Mouse (Mus musculus) heart, embryonic 10.5 days (tissue): ENCODE data around the gene Ilf3. TPM values are rescaled to one million over a fixed set of nuclear protein-coding genes. Genes with fewer than 3 reads are reported as not detected.

ENCODE experiments used
- DNase-seq: peaks from one replicate; pipeline ENCODE4 v3.0.0-alpha.2; 2017; ENCODE audit warnings: low spot score
- H3K27ac ChIP-seq: fragments of 300-500 bp; sonication (generic); 2 replicates; pipeline ENCODE4 v1.5.1; 2016; ENCODE audit warnings: mild to moderate bottlenecking
- H3K27me3 ChIP-seq: fragments of 300-500 bp; sonication (generic); 2 replicates; pipeline ENCODE4 v1.6.1; 2016; ENCODE audit warnings: mild to moderate bottlenecking; ENCODE audit not compliant: poor library complexity, insufficient read depth, severe bottlenecking
- H3K36me3 ChIP-seq: fragments of 300-500 bp; sonication (generic); 2 replicates; pipeline ENCODE4 v1.6.1; 2016; ENCODE audit warnings: mild to moderate bottlenecking, moderate library complexity
- H3K4me1 ChIP-seq: fragments of 300-500 bp; sonication (generic); 2 replicates; pipeline ENCODE4 v1.6.1; 2016; ENCODE audit warnings: mild to moderate bottlenecking
- H3K4me3 ChIP-seq: fragments of 300-500 bp; sonication (generic); 2 replicates; pipeline ENCODE4 v1.5.1; 2016; ENCODE audit warnings: mild to moderate bottlenecking, moderate library complexity
- H3K9me3 ChIP-seq: fragments of 300-500 bp; sonication (generic); 2 replicates; pipeline ENCODE4 v1.6.1; 2016; ENCODE audit warnings: mild to moderate bottlenecking, moderate library complexity
- WGBS: fragments of 180-500 bp; shearing (Covaris S2); methylation state at CpG from one replicate; pipeline ENCODE4 v1.1.7; 2016; 5-methylcytosine and 5-hydroxymethylcytosine counted together
- polyA plus RNA-seq: library from polyadenylated mRNA; unstranded; fragments of >200 nt; fragmentation: Nextera tagmentation; extraction: Ambion mirVana; gene quantifications from 2 replicates; pipeline ENCODE4 v1.2.1, GENCODE M21; 2016

The Ilf3 gene
- polyA plus RNA-seq, 1 experiment from 2014 or later: 197 TPM

DNA sequence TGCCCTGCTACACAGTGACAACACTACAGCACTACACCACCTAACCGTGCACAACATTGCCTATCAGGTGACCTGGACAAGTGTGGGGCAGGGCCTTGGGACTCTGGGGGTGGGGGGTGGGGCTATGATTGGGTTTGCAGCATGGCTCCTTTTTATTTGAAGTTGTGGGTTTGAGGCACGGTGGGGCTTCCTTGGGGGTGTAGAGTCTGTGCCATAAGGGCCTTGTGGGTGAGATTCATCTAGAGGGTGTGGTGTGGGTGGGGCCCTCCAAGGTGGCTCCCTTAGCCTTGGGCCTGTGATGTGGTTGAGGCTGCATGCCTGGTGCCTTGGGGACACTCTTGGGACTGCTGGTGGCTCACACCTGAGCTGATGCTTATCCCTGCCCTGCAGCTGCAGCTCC, 52.0 kb downstream of the Ilf3 start:
- Histone ChIP-seq H3K9me3 (no peaks in the 10 kb centered on the region), H3K36me3 (peaks cover 66% of the 10 kb centered on the region), H3K27me3 (no peaks in the 10 kb centered on the region), H3K4me3 (no peak overlapping the region), H3K27ac (no peak overlapping the region), H3K4me1 (peaks cover 3% of the 10 kb centered on the region; the same call in 1 of the 2 replicates)
- 78% methylated on average over 2 of the region's 2 CpGs for WGBS
- DNase-seq: no peak

DNA sequence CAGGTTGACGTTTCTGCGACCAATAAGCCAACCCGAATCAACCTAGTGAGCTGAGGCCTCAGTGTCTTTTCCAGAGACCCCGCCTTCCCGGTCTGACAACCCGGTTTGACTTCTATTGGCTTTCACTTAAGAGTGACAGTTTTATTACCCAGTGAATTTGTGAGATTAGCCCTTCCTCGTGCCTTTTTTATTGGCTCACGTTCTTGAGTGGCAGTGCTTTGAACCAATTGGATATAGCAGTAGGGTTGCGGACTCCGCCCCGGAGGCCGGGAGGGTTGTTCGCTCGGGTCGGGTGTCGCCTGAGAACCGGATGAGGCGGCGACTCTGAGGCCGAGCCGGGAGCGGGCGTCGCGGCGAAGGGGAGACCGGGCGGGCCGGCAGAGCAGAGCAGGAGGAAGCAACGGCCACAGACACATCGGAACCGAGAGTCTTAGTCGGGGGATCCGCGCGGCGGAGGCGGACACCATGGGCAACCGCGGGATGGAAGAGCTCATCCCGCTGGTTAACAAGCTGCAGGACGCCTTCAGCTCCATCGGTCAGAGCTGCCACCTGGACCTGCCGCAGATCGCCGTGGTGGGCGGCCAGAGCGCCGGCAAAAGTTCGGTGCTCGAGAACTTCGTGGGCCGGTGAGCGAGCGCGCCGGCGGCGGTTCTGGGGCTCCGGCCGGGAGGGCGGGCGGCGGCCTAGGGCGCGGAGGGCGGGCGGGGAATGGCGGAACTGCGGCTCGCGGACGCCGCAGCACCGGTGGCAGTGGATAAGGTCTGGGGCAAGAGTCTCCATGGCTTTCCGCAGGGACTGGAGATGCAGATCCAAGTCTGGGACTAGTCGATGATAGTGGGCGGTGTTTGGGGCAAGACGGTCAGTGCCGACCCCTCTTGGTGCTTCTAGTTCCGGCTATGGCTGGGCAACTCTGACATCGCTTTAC, 57.2 kb downstream of the Ilf3 start, which contains the start of gene Dnm2:
TSS of gene Dnm2 (plus strand) at position 278 of the 925 bp plus-strand sequence.
- H3K4me1 ChIP-seq: peaks cover 28% of the 10 kb centered on the region
- under 1% methylated on average over 82 of the region's 82 CpGs for WGBS
- H3K27ac ChIP-seq: peak within 1 kb of the TSS; percentile 85
- no peaks in the 10 kb centered on the region for H3K9me3 ChIP-seq
- peak; percentile 98 for DNase-seq
- H3K4me3 ChIP-seq: peak within 1 kb of the TSS; percentile 77
- H3K27me3 ChIP-seq: no peaks in the 10 kb centered on the region
- H3K36me3 ChIP-seq: peaks cover 25% of the 10 kb centered on the region

DNA sequence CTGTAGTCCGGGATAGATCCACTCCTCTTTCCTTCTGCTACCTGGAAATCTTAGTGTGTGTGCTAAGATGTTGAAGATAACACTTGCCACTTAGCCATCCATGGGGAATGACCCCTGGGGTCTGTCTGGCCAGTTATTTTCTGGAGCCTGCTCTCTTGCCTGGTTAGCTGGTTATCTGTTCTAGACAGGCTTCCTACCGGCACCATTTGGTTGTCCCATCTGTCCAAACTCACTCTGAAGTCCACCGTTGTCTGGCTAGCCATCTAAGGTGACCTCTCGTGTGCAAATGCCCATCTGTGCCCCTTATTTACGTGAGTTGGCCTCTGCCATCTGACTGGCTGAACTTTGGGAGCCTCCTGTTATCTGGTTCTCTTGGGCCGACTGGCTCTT, 57.9 kb downstream of the Ilf3 start:
- peak overlapping the region; percentile 85 for H3K27ac ChIP-seq
- no peaks in the 10 kb centered on the region for H3K27me3 ChIP-seq
- H3K36me3 ChIP-seq: peaks cover 18% of the 10 kb centered on the region
- 3% methylated on average over 6 of the region's 6 CpGs for WGBS
- H3K4me3 ChIP-seq: peak overlapping the region; percentile 77
- peaks cover 28% of the 10 kb centered on the region for H3K4me1 ChIP-seq
- DNase-seq: no peak
- no peaks in the 10 kb centered on the region for H3K9me3 ChIP-seq

DNA sequence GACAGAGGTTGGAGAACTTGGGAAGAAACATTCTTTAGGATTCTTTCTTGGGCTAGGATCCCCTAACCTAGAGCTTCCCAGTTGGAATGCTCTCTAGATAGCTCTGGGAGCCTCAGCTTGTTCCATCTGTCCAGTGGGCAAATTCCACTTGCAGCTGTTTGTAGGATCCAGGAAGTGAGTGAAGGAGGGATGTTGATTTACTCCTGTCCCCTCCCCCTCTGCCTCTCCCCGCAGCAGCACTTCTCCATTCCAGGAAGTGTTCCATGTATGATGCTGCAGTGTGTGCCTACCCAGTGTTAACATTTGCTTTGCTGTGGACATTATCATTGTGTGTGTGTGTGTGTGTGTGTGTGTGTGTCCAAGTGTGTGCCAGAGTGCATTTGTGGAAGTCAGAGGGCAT, 58.3 kb downstream of the Ilf3 start:
- H3K27ac ChIP-seq: peak overlapping the region; percentile 85; the same call in 1 of the 2 replicates
- H3K4me3 ChIP-seq: peak overlapping the region; percentile 77
- no peaks in the 10 kb centered on the region for H3K27me3 ChIP-seq
- 17% methylated on average over 1 of the region's 1 CpGs for WGBS
- no peaks in the 10 kb centered on the region for H3K9me3 ChIP-seq
- H3K4me1 ChIP-seq: peaks cover 33% of the 10 kb centered on the region
- DNase-seq: no peak
- H3K36me3 ChIP-seq: peaks cover 14% of the 10 kb centered on the region

DNA sequence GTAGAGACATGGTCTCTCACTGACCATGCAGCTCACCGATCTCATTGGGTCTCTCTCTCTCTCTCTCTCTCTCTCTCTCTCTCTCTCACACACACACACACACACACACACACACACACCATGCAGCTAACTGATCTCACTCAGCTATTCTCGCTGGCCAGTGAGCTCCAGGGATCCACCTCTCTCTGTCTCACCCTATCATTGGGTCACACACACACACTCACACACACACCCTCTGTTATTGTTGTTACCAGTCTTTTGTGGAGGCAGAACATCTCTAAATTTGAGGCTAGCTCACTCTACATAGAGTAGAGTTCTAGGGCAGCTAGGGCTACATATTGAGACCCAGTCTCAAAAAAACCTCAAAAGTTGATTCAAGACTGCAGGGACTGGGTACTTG, 58.9 kb downstream of the Ilf3 start:
- Histone ChIP-seq H3K4me3 (peak overlapping the region; percentile 77), H3K9me3 (no peaks in the 10 kb centered on the region), H3K4me1 (peaks cover 36% of the 10 kb centered on the region), H3K27ac (no peak overlapping the region), H3K36me3 (peaks cover 9% of the 10 kb centered on the region), H3K27me3 (no peaks in the 10 kb centered on the region)
- 64% methylated on average over 2 of the region's 2 CpGs for WGBS
- no peak for DNase-seq

DNA sequence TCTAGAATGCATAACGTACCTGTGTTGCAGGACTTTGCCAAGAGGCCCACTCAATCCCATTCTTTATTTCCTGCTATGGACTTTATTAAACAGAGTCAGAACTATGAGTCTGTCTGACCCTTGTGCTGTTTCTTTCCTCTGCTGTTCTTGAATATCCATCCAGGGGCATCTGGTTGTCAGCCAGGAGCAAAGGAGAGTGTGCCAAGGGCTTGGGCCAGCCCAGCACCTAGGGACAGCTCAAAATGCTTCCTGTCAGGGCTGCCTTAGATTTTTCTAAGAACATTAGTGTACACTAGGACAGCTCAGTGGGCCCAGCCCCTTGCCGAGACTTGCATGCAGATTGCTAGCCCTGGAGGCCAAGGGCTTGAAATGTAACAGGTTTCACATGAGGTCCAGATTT, 60.1 kb downstream of the Ilf3 start:
- Histone ChIP-seq H3K36me3 (no peaks in the 10 kb centered on the region), H3K4me3 (no peak overlapping the region), H3K27me3 (no peaks in the 10 kb centered on the region), H3K27ac (peak overlapping the region; percentile 47; the same call in 1 of the 2 replicates), H3K4me1 (peaks cover 41% of the 10 kb centered on the region), H3K9me3 (no peaks in the 10 kb centered on the region)
- 85% methylated on average over 2 of the region's 2 CpGs for WGBS
- no peak for DNase-seq

DNA sequence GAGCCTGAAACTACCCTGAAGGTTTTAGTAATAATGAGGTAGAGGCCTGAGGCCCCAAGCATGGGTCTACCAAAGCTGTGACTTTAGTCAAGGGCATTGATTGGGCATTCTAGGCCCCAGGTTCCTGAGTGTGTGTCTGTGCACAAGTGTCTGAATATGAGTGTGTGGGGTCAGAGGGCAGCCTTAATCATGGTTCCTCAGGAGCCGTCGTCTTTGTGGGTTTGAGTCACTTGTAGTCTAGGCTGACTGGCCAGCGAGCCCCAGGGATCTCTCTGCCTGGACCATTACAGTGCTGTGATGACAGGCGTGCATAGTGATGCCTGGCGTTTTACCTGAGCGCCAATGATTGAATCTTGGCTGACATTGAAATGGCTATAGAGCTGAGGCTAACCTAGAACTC, 60.5 kb downstream of the Ilf3 start:
- DNase-seq: no peak
- Histone ChIP-seq H3K4me1 (peaks cover 43% of the 10 kb centered on the region), H3K4me3 (no peak overlapping the region), H3K9me3 (no peaks in the 10 kb centered on the region), H3K27me3 (no peaks in the 10 kb centered on the region), H3K36me3 (no peaks in the 10 kb centered on the region), H3K27ac (peak overlapping the region; percentile 47; the same call in 1 of the 2 replicates)
- 87% methylated on average over 6 of the region's 6 CpGs for WGBS

DNA sequence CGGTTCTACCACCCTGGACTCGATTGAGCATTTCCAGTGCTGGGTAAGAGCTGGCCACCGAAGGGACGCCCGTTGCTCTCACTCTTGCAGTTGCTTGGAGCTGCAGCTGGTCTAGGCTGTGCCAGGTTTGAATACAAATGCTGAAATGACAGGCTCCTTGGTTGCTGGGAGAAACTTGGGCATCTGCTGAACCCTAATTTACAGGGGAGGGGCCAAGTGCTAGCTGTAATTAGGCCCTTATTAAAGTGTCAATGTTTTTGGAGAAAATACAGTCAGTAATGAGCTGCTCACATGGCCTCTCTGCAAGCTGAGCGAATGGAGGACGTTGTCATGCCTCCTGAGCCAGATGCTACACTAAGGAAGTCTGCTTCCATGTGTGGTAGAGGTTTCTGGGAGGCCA, 63.1 kb downstream of the Ilf3 start:
- Histone ChIP-seq H3K4me3 (no peak overlapping the region), H3K27me3 (no peaks in the 10 kb centered on the region), H3K4me1 (peaks cover 50% of the 10 kb centered on the region), H3K36me3 (no peaks in the 10 kb centered on the region), H3K9me3 (no peaks in the 10 kb centered on the region), H3K27ac (0 out of 2 replicates have a peak overlapping the region, but pooled peaks have one; percentile 10)
- 89% methylated on average over 7 of the region's 7 CpGs for WGBS
- no peak for DNase-seq

DNA sequence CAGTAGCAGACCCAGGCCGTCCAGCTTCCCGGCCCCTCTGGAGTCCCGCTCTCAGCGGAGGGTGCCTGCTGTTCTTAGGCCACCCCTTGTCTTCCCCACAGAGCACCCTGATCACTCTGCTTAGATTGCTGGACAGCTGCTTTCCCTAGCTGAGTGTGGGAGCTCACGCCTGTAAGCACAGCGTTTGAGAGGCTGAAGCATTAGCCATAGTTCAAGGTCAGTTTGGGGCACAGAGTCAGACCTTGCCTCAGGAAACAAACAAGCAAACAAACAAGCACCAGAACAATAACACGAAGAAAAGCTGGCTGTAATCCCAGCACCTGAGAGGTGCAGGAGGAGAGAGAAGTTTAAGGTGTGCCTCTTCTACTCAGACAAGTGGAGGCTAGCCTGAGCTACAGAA, 64.4 kb downstream of the Ilf3 start:
- Histone ChIP-seq H3K9me3 (no peaks in the 10 kb centered on the region), H3K4me3 (no peak overlapping the region), H3K27me3 (no peaks in the 10 kb centered on the region), H3K4me1 (peaks cover 55% of the 10 kb centered on the region), H3K27ac (no peak overlapping the region), H3K36me3 (no peaks in the 10 kb centered on the region)
- 77% methylated on average over 7 of the region's 7 CpGs for WGBS
- DNase-seq: no peak

DNA sequence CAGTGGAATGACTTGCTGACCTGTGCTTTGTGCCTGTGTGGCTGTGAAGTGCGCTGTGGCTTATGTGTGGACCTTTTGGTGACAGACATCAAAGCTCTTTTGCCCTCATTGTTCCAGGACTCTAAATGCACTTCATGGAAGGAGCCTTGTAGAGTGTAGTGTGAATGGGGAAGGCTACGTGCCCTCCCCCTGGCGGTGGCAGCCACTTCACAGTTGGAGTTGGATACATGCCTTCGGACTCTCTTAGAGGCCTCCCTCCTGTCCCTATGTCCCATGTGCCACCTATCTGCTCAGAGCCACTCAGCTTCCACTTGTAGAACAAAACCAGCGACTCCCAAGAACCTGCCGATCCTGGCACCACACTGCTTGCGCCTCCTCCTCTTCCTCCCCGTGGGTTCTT, 66.1 kb downstream of the Ilf3 start:
- WGBS: 88% methylated on average over 8 of the region's 8 CpGs
- no peaks in the 10 kb centered on the region for H3K9me3 ChIP-seq
- no peak overlapping the region for H3K27ac ChIP-seq
- peaks cover 56% of the 10 kb centered on the region for H3K4me1 ChIP-seq
- H3K36me3 ChIP-seq: no peaks in the 10 kb centered on the region
- no peak overlapping the region for H3K4me3 ChIP-seq
- DNase-seq: no peak
- no peaks in the 10 kb centered on the region for H3K27me3 ChIP-seq

DNA sequence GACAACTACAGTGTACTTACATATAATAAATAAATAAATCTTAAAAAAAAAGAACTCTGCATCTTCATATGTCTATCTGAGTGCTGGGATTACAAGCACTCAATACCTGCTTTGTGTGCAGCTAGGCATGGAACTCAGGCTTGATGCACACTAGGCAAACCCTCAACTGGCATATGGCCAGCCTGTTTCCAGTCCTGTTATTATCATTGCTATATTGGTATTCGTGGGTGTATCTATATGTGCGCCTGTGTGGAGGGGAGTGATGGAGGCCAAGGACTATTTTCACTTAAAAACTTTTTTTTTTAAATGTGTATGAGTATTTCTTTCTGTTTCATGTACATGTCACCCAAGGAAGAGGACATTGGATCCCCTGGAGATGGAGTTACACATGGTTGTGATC, 66.7 kb downstream of the Ilf3 start:
- Histone ChIP-seq H3K27me3 (no peaks in the 10 kb centered on the region), H3K36me3 (no peaks in the 10 kb centered on the region), H3K27ac (no peak overlapping the region), H3K9me3 (no peaks in the 10 kb centered on the region), H3K4me1 (peaks cover 61% of the 10 kb centered on the region), H3K4me3 (no peak overlapping the region)
- no peak for DNase-seq
- WGBS: 88% methylated on average over 2 of the region's 2 CpGs

DNA sequence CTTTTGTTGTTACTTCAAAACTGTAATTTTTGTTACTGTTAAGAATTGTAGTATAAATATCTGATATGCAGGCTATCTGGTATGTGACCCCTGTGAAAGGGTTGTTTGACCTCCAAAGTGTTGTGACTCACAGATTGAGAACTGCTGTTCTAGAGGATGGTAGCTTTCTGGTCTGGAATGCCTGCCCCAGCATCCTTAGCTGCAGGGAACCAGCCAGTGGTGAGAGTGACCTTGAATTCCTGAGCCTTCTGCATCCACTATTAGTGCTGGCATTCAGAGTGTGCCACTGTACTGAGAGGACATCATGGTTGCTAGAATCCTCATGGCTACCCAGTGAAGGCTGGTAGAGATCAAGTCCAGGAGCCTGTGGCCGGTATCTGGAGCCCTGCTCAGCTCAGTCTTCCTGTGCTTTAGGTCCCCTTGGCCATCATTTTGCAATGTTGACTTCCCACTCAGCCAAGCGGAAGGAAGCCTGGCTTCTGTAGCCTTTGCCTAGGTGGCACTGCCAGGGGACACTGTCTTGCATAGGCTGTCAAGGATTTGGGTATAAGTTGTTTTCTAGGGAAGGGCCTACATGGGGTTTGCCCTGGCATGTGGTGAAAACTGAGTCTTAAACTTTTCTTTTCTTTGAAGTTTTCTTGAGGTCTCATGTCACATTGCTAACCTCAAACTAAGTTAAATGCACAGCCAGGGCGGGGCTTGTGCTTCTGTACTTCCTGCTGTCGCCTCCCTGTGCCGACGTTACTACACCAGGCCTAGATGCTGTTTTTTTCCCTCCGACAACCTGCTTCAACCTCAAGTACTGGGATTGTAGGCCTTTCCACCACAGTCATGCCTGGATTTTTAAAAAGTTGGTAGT, 68.3 kb downstream of the Ilf3 start:
- H3K27me3 ChIP-seq: no peaks in the 10 kb centered on the region
- H3K9me3 ChIP-seq: no peaks in the 10 kb centered on the region
- 77% methylated on average over 7 of the region's 7 CpGs for WGBS
- no peaks in the 10 kb centered on the region for H3K36me3 ChIP-seq
- DNase-seq: no peak
- H3K27ac ChIP-seq: peak overlapping the region; percentile 67; the same call in 1 of the 2 replicates
- H3K4me3 ChIP-seq: no peak overlapping the region
- peaks cover 68% of the 10 kb centered on the region for H3K4me1 ChIP-seq

DNA sequence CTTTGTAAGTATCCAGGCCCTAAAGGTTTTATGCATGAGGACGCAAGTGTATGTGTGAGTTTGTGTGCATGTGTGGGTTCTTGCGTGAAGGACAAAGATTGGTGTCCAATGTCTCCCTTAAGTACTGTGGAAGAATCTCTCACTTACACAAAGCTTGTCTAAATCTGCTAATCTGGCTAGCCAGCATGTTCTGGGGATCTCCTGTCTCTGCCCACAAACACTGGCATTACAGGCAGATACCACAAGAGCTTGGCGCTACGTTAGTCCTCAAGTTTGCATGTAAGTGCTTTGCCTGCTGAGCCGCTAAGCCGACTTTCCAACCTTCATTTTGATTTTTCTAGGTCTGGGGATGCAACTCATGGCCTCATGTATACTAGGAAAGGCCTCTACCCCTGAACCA, 69.9 kb downstream of the Ilf3 start:
- no peak overlapping the region for H3K4me3 ChIP-seq
- H3K4me1 ChIP-seq: peaks cover 60% of the 10 kb centered on the region
- no peaks in the 10 kb centered on the region for H3K27me3 ChIP-seq
- H3K36me3 ChIP-seq: 0 out of 2 replicates have a peak, but pooled peaks cover 2% of the 10 kb centered on the region
- no peaks in the 10 kb centered on the region for H3K9me3 ChIP-seq
- no peak for DNase-seq
- peak overlapping the region; percentile 67; the same call in 1 of the 2 replicates for H3K27ac ChIP-seq
- WGBS: 91% methylated on average over 6 of the region's 6 CpGs
